Mouse (Mus musculus): ENCODE results near the gene Pik3r6.

DNA sequence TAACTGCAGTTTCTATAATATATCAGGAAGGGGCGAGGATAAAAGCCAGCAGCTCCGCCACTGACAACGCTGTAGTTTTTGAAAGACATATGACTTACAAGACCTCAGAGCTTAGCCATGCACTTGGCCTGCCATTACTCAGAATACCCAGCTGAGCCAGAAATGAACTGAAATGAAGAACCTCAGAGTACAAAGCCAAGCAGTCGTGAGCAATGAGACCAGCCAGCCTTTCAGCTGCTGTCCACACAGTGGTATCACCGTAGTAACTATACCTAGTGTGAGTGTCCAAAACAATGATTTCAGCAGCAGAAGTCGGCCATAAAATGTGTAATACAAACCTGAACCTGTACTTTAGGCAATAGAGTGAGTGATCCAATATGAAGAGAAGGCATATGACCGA lies 35.4 kb upstream of the Pik3r6 start:
- no peak for TF ChIP-seq POLR2A (IDR thresholded peaks at IDR 0.05; ENCODE audit: control insufficient read depth, low read depth, low read length)
- no peak for TF ChIP-seq CTCF (IDR thresholded peaks at IDR 0.05; ENCODE audit: control insufficient read depth, insufficient read depth, insufficient replicate concordance, low read depth, low read length)

Data from testis, adult 2 months (tissue).